Mouse (Mus musculus): ENCODE measurements around the gene Syncrip. TPM values are rescaled to one million over a fixed set of nuclear protein-coding genes. Genes with fewer than 3 reads are reported as not detected.
"Not testable (repeated sequence)": the region's sequence is repeated elsewhere in the genome, so short reads cannot be mapped to it uniquely, and the experiment has no call there.

Syncrip gene
- polyA plus RNA-seq, 1 experiment: 4.1 TPM

- no peak for DNase-seq (ENCODE audit: low read depth, low spot score)
- WGBS: 50% methylated on average over 6 of the region's 6 CpGs
Observed at GRCm38 (mm10) chr9:88484531-88484930, 2.2 kb upstream of the Syncrip start.

- under 1% methylated on average over 52 of the region's 52 CpGs for WGBS
- peak; percentile 29 for DNase-seq (ENCODE audit: low read depth, low spot score)
Observed at GRCm38 (mm10) chr9:88482829-88483396, 539 bp upstream of the Syncrip start.

- DNase-seq (ENCODE audit: low read depth, low spot score): peak; percentile 13
- under 1% methylated on average over 43 of the region's 43 CpGs for WGBS
Observed at GRCm38 (mm10) chr9:88481791-88482160, 598 bp downstream of the Syncrip start.

- no peak for DNase-seq (ENCODE audit: low read depth, low spot score)
- under 1% methylated on average over 66 of the region's 78 CpGs for WGBS
Observed at GRCm38 (mm10) chr9:88481061-88481790, 1.1 kb downstream of the Syncrip start.

- WGBS: 2% methylated on average over 1 of the region's 1 CpGs
Observed at GRCm38 (mm10) chr9:88480120-88480519, 2.3 kb downstream of the Syncrip start.

GRCm38 (mm10) chr9:88476138-88476537 lies 6.2 kb downstream of the Syncrip start:
- 51% methylated on average over 1 of the region's 1 CpGs for WGBS
- no peak for DNase-seq (ENCODE audit: low read depth, low spot score)

More at GRCm38 (mm10) chr9:88480120-88480519, 2.3 kb downstream of the Syncrip start:
- no peak for DNase-seq (ENCODE audit: low read depth, low spot score)

- whole genome bisulfite sequencing: 84% methylated on average over 3 of the region's 4 CpGs
- not testable (repeated sequence) for DNase-seq (ENCODE audit: low read depth, low spot score)
Observed at GRCm38 (mm10) chr9:88461017-88461416, 21.4 kb downstream of the Syncrip start.

GRCm38 (mm10) chr9:88439991-88440390 lies 42.4 kb downstream of the Syncrip start:
- WGBS: 12% methylated on average over 5 of the region's 5 CpGs
- no peak for DNase-seq (ENCODE audit: low read depth, low spot score)

GRCm38 (mm10) chr9:88439238-88439600 lies 43.2 kb downstream of the Syncrip start:
- DNase-seq (ENCODE audit: low read depth, low spot score): no peak
- under 1% methylated on average over 17 of the region's 17 CpGs for WGBS

GRCm38 (mm10) chr9:88438555-88439237 lies 43.7 kb downstream of the Syncrip start, which contains the start of gene Snx14:
Snx14 (minus strand) TSS chr9:88438958.
- DNase-seq (ENCODE audit: low read depth, low spot score): peak; percentile 81
- WGBS: under 1% methylated on average over 62 of the region's 62 CpGs

- under 1% methylated on average over 15 of the region's 15 CpGs for WGBS
- DNase-seq (ENCODE audit: low read depth, low spot score): peak; percentile 24
Observed at GRCm38 (mm10) chr9:88438237-88438554, 44.2 kb downstream of the Syncrip start.

GRCm38 (mm10) chr9:88437342-88438236 lies 44.8 kb downstream of the Syncrip start:
- no peak for DNase-seq (ENCODE audit: low read depth, low spot score)
- 20% methylated on average over 10 of the region's 10 CpGs for WGBS

GRCm38 (mm10) chr9:88424356-88424755 lies 58.0 kb downstream of the Syncrip start:
- DNase-seq (ENCODE audit: low read depth, low spot score): no peak
- WGBS: 63% methylated on average over 2 of the region's 2 CpGs

GRCm38 (mm10) chr9:88422428-88422827 lies 59.9 kb downstream of the Syncrip start:
- 94% methylated on average over 4 of the region's 4 CpGs for WGBS
- DNase-seq (ENCODE audit: low read depth, low spot score): no peak

GRCm38 (mm10) chr9:88416752-88417151 lies 65.6 kb downstream of the Syncrip start:
- WGBS: 76% methylated on average over 1 of the region's 1 CpGs
- no peak for DNase-seq (ENCODE audit: low read depth, low spot score)

- WGBS: 91% methylated on average over 2 of the region's 2 CpGs
- no peak for DNase-seq (ENCODE audit: low read depth, low spot score)
Observed at GRCm38 (mm10) chr9:88409978-88410377, 72.4 kb downstream of the Syncrip start.

- no peak for DNase-seq (ENCODE audit: low read depth, low spot score)
- 93% methylated on average over 6 of the region's 6 CpGs for WGBS
Observed at GRCm38 (mm10) chr9:88404515-88404914, 77.9 kb downstream of the Syncrip start.

- DNase-seq (ENCODE audit: low read depth, low spot score): no peak
- 83% methylated on average over 10 of the region's 10 CpGs for WGBS
Observed at GRCm38 (mm10) chr9:88404088-88404487, 78.3 kb downstream of the Syncrip start.

- 81% methylated on average over 1 of the region's 1 CpGs for WGBS
- DNase-seq (ENCODE audit: low read depth, low spot score): no peak
Observed at GRCm38 (mm10) chr9:88398461-88398860, 83.9 kb downstream of the Syncrip start.
